Mouse (Mus musculus) ES-Bruce4 (cell line): ENCODE measurements around the gene Abcd2.

Source experiments
- EP300 ChIP-seq: IDR thresholded peaks from 2 replicates; pipeline ENCODE4 v1.6.1; 2011; ENCODE audit warnings: low read depth, low read length; ENCODE audit not compliant: insufficient read depth
- POLR2A ChIP-seq: IDR thresholded peaks from one replicate; pipeline ENCODE4 v1.8.1; 2011; ENCODE audit warnings: low read length; ENCODE audit not compliant: insufficient read depth

DNA sequence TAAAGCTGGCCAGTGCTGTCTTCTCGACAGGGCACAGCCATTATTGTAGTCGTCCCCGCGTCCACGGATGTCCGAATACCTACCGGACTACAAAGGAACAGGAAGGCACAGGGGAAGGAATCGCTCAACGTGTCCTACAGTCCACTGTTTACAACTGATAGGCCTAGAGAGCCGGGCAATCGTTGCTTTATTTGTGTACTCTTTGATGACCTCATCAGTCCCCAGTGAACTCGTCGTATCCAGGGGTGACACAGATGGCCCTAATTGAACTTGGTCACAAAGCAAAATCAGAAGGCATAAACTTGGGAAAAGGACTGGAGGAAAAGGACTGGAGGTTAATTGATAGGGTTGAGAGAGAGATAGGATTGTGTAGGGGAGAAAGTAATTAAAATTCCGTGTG is 87.8 kb downstream of the Abcd2 start:
- TF ChIP-seq POLR2A = no peak
- TF ChIP-seq EP300 = no peak
